Mouse (Mus musculus): ENCODE measurements around the gene Mta1.

Gene Mta1

DNA sequence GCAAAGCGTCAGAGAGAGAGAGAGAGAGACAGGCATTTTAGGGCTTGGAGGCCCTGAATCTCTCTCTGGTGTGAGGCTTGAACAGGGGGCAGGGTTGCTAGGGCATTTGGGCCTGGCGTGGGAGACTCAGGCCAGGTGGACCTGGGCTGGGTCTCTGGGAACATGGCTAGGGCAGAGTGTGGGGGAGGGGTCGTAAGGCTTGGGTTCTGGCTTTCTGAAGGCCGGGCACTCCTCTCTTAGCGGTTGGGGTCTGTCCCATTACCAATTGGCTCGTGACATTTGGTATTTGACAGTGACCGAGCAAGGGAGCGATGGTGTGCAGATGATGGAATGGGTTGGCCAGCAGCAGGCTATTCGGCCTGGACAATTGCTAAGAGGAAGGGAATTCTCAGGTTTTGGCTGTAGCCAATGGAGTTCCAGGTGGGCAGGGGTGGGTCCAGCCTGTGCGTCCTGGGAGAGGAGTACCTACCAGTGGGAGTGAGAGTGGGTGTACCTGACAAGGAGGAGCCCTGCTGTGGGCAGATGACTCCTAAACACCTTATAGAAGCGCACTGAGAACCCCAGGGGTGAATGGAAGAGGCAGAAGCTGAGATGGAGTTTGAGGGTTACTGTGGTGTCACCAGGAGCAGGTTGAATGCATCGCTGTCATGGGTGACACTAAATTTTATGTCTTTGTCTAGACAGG lies 88.4 kb downstream of the Mta1 start:
- DNase-seq (ENCODE audit: low spot score): no peak

Data from lung, postnatal 25 days (tissue).